Mouse (Mus musculus) CH12.LX (cell line): ENCODE results near the gene Mrpl32. TPM values are rescaled to one million over a fixed set of nuclear protein-coding genes. Genes with fewer than 3 reads are reported as not detected.

Source experiments
- DNase-seq: peaks from one replicate; pipeline ENCODE4 v3.0.0-alpha.2; 2013; ENCODE audit errors: extremely low read depth
- H3K27ac ChIP-seq: 2 replicates; pipeline ENCODE4 v1.5.1; 2012; ENCODE audit warnings: low read depth, mild to moderate bottlenecking, control low read depth, moderate library complexity; ENCODE audit not compliant: insufficient read depth
- H3K27me3 ChIP-seq: replicated peaks from 2 replicates; pipeline ENCODE3; 2012; ENCODE audit warnings: inconsistent platforms
- H3K36me3 ChIP-seq, 2 experiments: replicated peaks in 1 of 2; 2 replicates each; pipeline versions ENCODE3 to v1.6.1; 2012; ENCODE audit warnings: inconsistent platforms in 1 of 2, low read length in 1 of 2, mild to moderate bottlenecking in 1 of 2, mixed read lengths in 1 of 2, moderate library complexity in 1 of 2; ENCODE audit not compliant: control insufficient read depth in 1 of 2, insufficient read depth in 1 of 2
- H3K4me1 ChIP-seq, 2 experiments: 2 replicates each; pipeline ENCODE4 v1.6.1; 2012; ENCODE audit warnings: inconsistent platforms in 1 of 2, moderate library complexity in 1 of 2; ENCODE audit not compliant: insufficient read depth in 2 of 2, control insufficient read depth in 1 of 2
- H3K4me2 ChIP-seq: 2 replicates; pipeline ENCODE4 v1.6.1; 2012; ENCODE audit warnings: low read depth, mild to moderate bottlenecking, control low read depth; ENCODE audit not compliant: poor library complexity, insufficient read depth, severe bottlenecking
- H3K4me3 ChIP-seq, 3 experiments: fragments of 150-350 bp in 1 of 3; sonication (generic) in 1 of 3; replicated peaks in 1 of 3; 2 replicates each; pipeline versions ENCODE3 to v1.5.1; 2011 to 2012; ENCODE audit warnings: low read depth in 2 of 3, low read length in 2 of 3, mild to moderate bottlenecking in 2 of 3, moderate library complexity in 2 of 3, control low read depth in 1 of 3, improper control_type of control experiment in 1 of 3, inconsistent platforms in 1 of 3, mixed read lengths in 1 of 3; ENCODE audit not compliant: poor library complexity in 1 of 3
- H3K79me2 ChIP-seq: replicated peaks from 2 replicates; pipeline ENCODE4 v1.6.1; 2012; ENCODE audit warnings: mild to moderate bottlenecking, moderate library complexity; ENCODE audit not compliant: control insufficient read depth, poor library complexity, insufficient read depth, severe bottlenecking; ENCODE audit errors: extremely low read depth
- H3K9ac ChIP-seq: 2 replicates; pipeline ENCODE4 v1.6.1; 2012; ENCODE audit warnings: low read depth, mild to moderate bottlenecking, control low read depth, moderate library complexity; ENCODE audit not compliant: insufficient read depth
- H3K9me3 ChIP-seq: replicated peaks from 2 replicates; pipeline ENCODE3; 2012; ENCODE audit warnings: low read length, inconsistent platforms, mixed read lengths
- BHLHE40 ChIP-seq: IDR thresholded peaks from 2 replicates; pipeline ENCODE4 v1.6.1; 2011; ENCODE audit warnings: mild to moderate bottlenecking, low read depth, low read length, improper control_type of control experiment
- CHD1 ChIP-seq: IDR thresholded peaks from 2 replicates; pipeline ENCODE4 v1.6.1; 2012; ENCODE audit warnings: low read depth, low read length, improper control_type of control experiment, inconsistent platforms
- CHD2 ChIP-seq: IDR thresholded peaks from 2 replicates; pipeline ENCODE4 v1.6.1; 2011; ENCODE audit warnings: low read length, improper control_type of control experiment
- EP300 ChIP-seq: IDR thresholded peaks from 2 replicates; pipeline ENCODE4 v1.6.1; 2011; ENCODE audit warnings: low read length, improper control_type of control experiment
- GABPA ChIP-seq: IDR thresholded peaks from 2 replicates; pipeline ENCODE4 v1.6.1; 2012; ENCODE audit warnings: low read depth, low read length, improper control_type of control experiment, inconsistent platforms; ENCODE audit not compliant: insufficient replicate concordance
- HCFC1 ChIP-seq: IDR thresholded peaks from 2 replicates; pipeline ENCODE4 v1.6.1; 2012; ENCODE audit warnings: low read depth, mild to moderate bottlenecking, inconsistent platforms, low read length, improper control_type of control experiment
- JUND ChIP-seq: conservative IDR thresholded peaks from 2 replicates; pipeline ENCODE4 v1.6.1; 2011; ENCODE audit warnings: low read depth, low read length, improper control_type of control experiment
- KAT2A ChIP-seq: IDR thresholded peaks from 2 replicates; pipeline ENCODE4 v1.6.1; 2012; ENCODE audit warnings: low read length, improper control_type of control experiment, inconsistent platforms; ENCODE audit not compliant: insufficient replicate concordance
- MAZ ChIP-seq: IDR thresholded peaks from 2 replicates; pipeline ENCODE4 v1.6.1; 2012; ENCODE audit warnings: low read depth, mild to moderate bottlenecking, inconsistent platforms, low read length, improper control_type of control experiment, moderate library complexity
- MXI1 ChIP-seq: IDR thresholded peaks from 2 replicates; pipeline ENCODE4 v1.6.1; 2011; ENCODE audit warnings: mild to moderate bottlenecking, low read depth, low read length, improper control_type of control experiment
- MYC ChIP-seq: IDR thresholded peaks from 2 replicates; pipeline ENCODE4 v1.6.1; 2011; ENCODE audit warnings: low read depth, mild to moderate bottlenecking, improper control_type of control experiment, low read length
- NRF1 ChIP-seq: IDR thresholded peaks from 2 replicates; pipeline ENCODE4 v1.6.1; 2014; ENCODE audit warnings: low read depth, mild to moderate bottlenecking, inconsistent platforms, low read length, improper control_type of control experiment, moderate library complexity
- PAX5 ChIP-seq: IDR thresholded peaks from 2 replicates; pipeline ENCODE4 v1.6.1; 2012; ENCODE audit warnings: low read length, inconsistent platforms, mixed read lengths
- POLR2AphosphoS2 ChIP-seq: IDR thresholded peaks from 2 replicates; pipeline ENCODE4 v1.6.1; 2011; ENCODE audit warnings: low read depth, low read length, improper control_type of control experiment
- TBP ChIP-seq: conservative IDR thresholded peaks from 2 replicates; pipeline ENCODE4 v1.6.1; 2011; ENCODE audit warnings: low read depth, low read length, improper control_type of control experiment
- USF2 ChIP-seq: conservative IDR thresholded peaks from 2 replicates; pipeline ENCODE4 v1.6.1; 2011; ENCODE audit warnings: low read depth, low read length, improper control_type of control experiment
- ZC3H11A ChIP-seq: IDR thresholded peaks from 2 replicates; pipeline ENCODE4 v1.6.1; 2012; ENCODE audit warnings: low read depth, mild to moderate bottlenecking, inconsistent platforms, low read length, improper control_type of control experiment
- ZKSCAN1 ChIP-seq: IDR thresholded peaks from 2 replicates; pipeline ENCODE4 v1.6.1; 2012; ENCODE audit warnings: low read depth, inconsistent platforms, low read length, improper control_type of control experiment, borderline replicate concordance
- ZMIZ1 ChIP-seq: IDR thresholded peaks from 2 replicates; pipeline ENCODE4 v1.6.1; 2012; ENCODE audit warnings: low read depth, mild to moderate bottlenecking, inconsistent platforms, low read length, improper control_type of control experiment
- ZNF384 ChIP-seq: IDR thresholded peaks from 2 replicates; pipeline ENCODE4 v1.6.1; 2012; ENCODE audit warnings: low read depth, low read length, improper control_type of control experiment, inconsistent platforms
- dilution Hi-C: fragments of 300-500 bp; cut with MboI; formaldehyde crosslinking; loops from 2 replicates; pipeline ENCODE4 v1.14.3; 2020; ENCODE audit warnings: low sequenced_read_pairs; ENCODE audit not compliant: extremely low pct_unique_long_range_greater_than_20kb, extremely low pct_ligation_motif_present
- in situ Hi-C: fragments of 300-500 bp; cut with MboI; formaldehyde crosslinking; loops from 3 replicates; pipeline ENCODE4 v1.14.3; 2019; ENCODE audit warnings: low sequenced_read_pairs, low pct_ligation_motif_present, low pct_unique_long_range_greater_than_20kb, mixed read lengths
- polyA plus RNA-seq: library from polyadenylated mRNA; unstranded; fragments of >175 nt; gene quantifications from 2 replicates; pipeline ENCODE4 v1.2.1, GENCODE M21; 2012; ENCODE audit warnings: low read depth; ENCODE audit not compliant: insufficient read length
- total RNA-seq, 2 experiments: library from RNA; depleted of rRNA; stranded (reverse); fragments of 300-350 nt in 1 of 2; fragments of >200 nt in 1 of 2; gene quantifications; 2 replicates each; pipeline ENCODE4 v1.2.3; 2012 to 2014

Gene Mrpl32
- total and polyA plus RNA-seq, 3 experiments = 48.7 to 190 (median 133) TPM

DNA sequence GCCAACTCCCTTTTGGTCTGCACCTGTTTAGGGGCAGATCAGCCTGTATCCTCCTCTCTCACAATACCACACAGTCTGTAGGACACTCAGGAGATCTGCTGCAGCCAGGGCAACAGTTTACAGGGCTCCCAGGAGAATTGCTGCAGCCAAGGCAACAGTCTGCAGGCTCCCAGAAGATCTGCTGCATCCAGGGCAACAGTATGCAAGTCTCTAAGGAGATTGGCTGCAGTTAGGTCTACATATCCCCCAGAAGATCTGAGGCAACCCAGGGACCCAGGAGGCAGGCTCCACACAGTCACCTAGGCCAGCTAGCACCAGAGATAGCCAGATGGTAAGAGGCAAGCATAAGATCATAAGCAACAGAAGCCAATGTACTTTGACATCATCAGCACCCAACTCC is 38.8 kb downstream of the Mrpl32 start:
- Histone ChIP-seq H3K4me3 (no peak overlapping the region), H3K9me3 (no peaks in the 10 kb centered on the region), H3K4me2 (no peak overlapping the region)
- no peak for TF ChIP-seq JUND
- TF ChIP-seq ZKSCAN1 = no peak
- no peak for TF ChIP-seq HCFC1
- TF ChIP-seq ZC3H11A = no peak
- no peak for TF ChIP-seq USF2
- no peak for TF ChIP-seq BHLHE40
- TF ChIP-seq MAZ = no peak
- no peak for TF ChIP-seq POLR2AphosphoS2
- no peak for TF ChIP-seq CHD2
- no peak for TF ChIP-seq MYC
- TF ChIP-seq PAX5 = no peak
- TF ChIP-seq KAT2A = no peak
- TF ChIP-seq, all 38 proteins: peak for 0
- dilution Hi-C loops (no loop called here), in situ Hi-C loops (no loop called here)
- Histone ChIP-seq H3K36me3 (no peaks in the 10 kb centered on the region), H3K9ac (no peak overlapping the region), H3K4me1 (no peaks in the 10 kb centered on the region), H3K79me2 (no peaks in the 10 kb centered on the region), H3K27ac (no peak overlapping the region), H3K27me3 (no peaks in the 10 kb centered on the region)
- DNase-seq = no peak

DNA sequence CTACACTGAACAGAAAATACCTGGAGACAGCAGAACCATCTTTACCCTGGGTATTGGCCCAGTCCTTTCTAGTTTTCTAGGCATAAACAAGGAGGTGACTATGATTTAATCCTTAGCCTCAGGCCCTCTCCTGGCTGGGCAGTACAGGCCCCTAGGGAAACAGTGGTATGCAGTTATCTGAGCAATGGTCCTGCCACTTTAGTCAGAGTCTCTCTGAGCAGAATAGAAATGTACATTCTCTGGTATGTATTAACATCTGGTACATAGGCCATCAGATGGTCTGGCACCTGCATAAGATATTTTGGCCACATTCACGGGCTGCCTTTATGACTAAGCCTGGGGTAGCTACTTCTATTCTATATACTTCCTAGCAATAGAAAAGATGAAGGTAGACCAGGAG is 51.6 kb downstream of the Mrpl32 start:
- in situ Hi-C loops = no loop called here
- DNase-seq = no peak
- H3K79me2 ChIP-seq = no peaks in the 10 kb centered on the region
- no peaks in the 10 kb centered on the region for H3K27me3 ChIP-seq
- no peak overlapping the region for H3K4me2 ChIP-seq
- no peak overlapping the region for H3K4me3 ChIP-seq
- dilution Hi-C loops = no loop called here
- no peaks in the 10 kb centered on the region for H3K36me3 ChIP-seq
- no peaks in the 10 kb centered on the region for H3K4me1 ChIP-seq
- no peak overlapping the region for H3K27ac ChIP-seq
- no peak for TF ChIP-seq JUND
- TF ChIP-seq EP300 = no peak
- TF ChIP-seq CHD1 = no peak
- no peak for TF ChIP-seq CHD2
- TF ChIP-seq GABPA = no peak
- no peak for TF ChIP-seq ZMIZ1
- TF ChIP-seq ZNF384 = no peak
- TF ChIP-seq NRF1 = no peak
- no peak for TF ChIP-seq MXI1
- TF ChIP-seq TBP = no peak
- TF ChIP-seq, all 38 proteins: peak for 0
- H3K9me3 ChIP-seq = no peaks in the 10 kb centered on the region
- no peak overlapping the region for H3K9ac ChIP-seq

Other genes with a start within 250 kb of the Mrpl32 start
- gene Hecw1, start 89.9 kb downstream of the Mrpl32 start, total RNA-seq (2012; rRNA removed) = not detected in 2 replicates
- gene Hecw1, start 89.9 kb downstream of the Mrpl32 start, total RNA-seq (2014; rRNA removed) = not detected in 2 replicates
- not detected in 2 replicates for gene Hecw1, start 89.9 kb downstream of the Mrpl32 start, polyA plus RNA-seq
- 134 and 159 TPM in 2 replicates for gene Psma2, start 75 bp upstream of the Mrpl32 start, total RNA-seq (2012; rRNA removed)
- gene Psma2, start 75 bp upstream of the Mrpl32 start, total RNA-seq (2014; rRNA removed) = 290 and 319 TPM in 2 replicates
- gene Psma2, start 75 bp upstream of the Mrpl32 start, polyA plus RNA-seq = 184 and 206 TPM in 2 replicates
- 13.6 and 13.7 TPM in 2 replicates for gene AW209491, start 17.0 kb upstream of the Mrpl32 start, total RNA-seq (2012; rRNA removed)
- 22.3 and 24.3 TPM in 2 replicates for gene AW209491, start 17.0 kb upstream of the Mrpl32 start, total RNA-seq (2014; rRNA removed)
- gene AW209491, start 17.0 kb upstream of the Mrpl32 start, polyA plus RNA-seq = 18.8 and 20.9 TPM in 2 replicates